Mouse (Mus musculus): ENCODE measurements at regions not wholly inside any gene's neighbourhood (a gene's known extent, or its start where the extent isn't known, plus 50 kb on each side); places are given as distances from the start of the nearest gene placed in this dataset.

DNA sequence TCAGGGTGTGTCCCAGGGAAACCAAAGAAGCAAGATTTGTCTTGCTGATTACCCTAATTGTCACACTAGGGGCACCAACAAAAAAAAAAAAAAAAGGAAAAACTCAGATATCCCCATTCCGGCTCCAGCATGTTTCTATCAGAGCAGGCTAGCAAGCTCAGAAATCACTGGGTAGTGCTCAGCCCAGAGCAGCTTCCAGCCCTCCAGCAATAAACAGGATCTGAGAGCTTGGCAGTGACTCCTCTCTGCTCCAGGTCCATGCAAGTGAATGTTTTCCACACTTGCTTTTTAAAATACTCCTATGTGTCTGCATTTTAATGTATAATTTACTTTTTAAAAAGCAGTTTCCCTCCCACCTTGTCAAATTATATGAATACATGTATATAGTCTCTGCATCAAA lies 290.8 kb downstream of the Car8 start:
- TF ChIP-seq CTCF (IDR thresholded peaks at IDR 0.05; ENCODE audit: borderline replicate concordance, extremely low read depth, insufficient read depth, insufficient read length) (no peak), POLR2A (IDR thresholded peaks at IDR 0.05; ENCODE audit: borderline replicate concordance, extremely low read depth, insufficient read depth, insufficient read length, poor library complexity, severe bottlenecking) (no peak)

Data from brain, embryonic 14.5 days (tissue).